Mouse (Mus musculus): ENCODE results near the gene 4930544D05Rik. TPM values are rescaled to one million over a fixed set of nuclear protein-coding genes. Genes with fewer than 3 reads are reported as not detected.

Gene 4930544D05Rik
- polyA plus RNA-seq, 1 experiment from 2014 or later = not detected

GRCm38 (mm10) chr11:70660571-70660970, 44.9 kb downstream of the 4930544D05Rik start:
- no peak overlapping the region for H3K27ac ChIP-seq (ENCODE audit: low read length)
- no peak overlapping the region for H3K9ac ChIP-seq (replicated peaks; ENCODE audit: low read length)
- H3K4me2 ChIP-seq (replicated peaks; ENCODE audit: low read depth, low read length) = no peak overlapping the region
- WGBS = 81% methylated on average over 8 of the region's 8 CpGs
- H3K9me3 ChIP-seq (ENCODE audit: low read length) = no peaks in the 10 kb centered on the region
- H3K36me3 ChIP-seq (ENCODE audit: insufficient read depth, low read length) = peaks cover 40% of the 10 kb centered on the region
- ATAC-seq (ENCODE audit: low FRiP score, low TSS enrichment) = no peak
- no peaks in the 10 kb centered on the region for H3K27me3 ChIP-seq (ENCODE audit: insufficient read depth, low read length)
- no peak overlapping the region for H3K4me3 ChIP-seq (ENCODE audit: low read length)
- peaks cover 25% of the 10 kb centered on the region for H3K4me1 ChIP-seq (ENCODE audit: insufficient read depth, low read length)

GRCm38 (mm10) chr11:70663101-70663500, 47.5 kb downstream of the 4930544D05Rik start:
- no peak overlapping the region for H3K9ac ChIP-seq (replicated peaks; ENCODE audit: low read length)
- WGBS = 93% methylated on average over 8 of the region's 8 CpGs
- H3K4me2 ChIP-seq (replicated peaks; ENCODE audit: low read depth, low read length) = no peak overlapping the region
- peaks cover 12% of the 10 kb centered on the region for H3K4me1 ChIP-seq (ENCODE audit: insufficient read depth, low read length)
- no peak overlapping the region for H3K4me3 ChIP-seq (ENCODE audit: low read length)
- no peaks in the 10 kb centered on the region for H3K27me3 ChIP-seq (ENCODE audit: insufficient read depth, low read length)
- no peak for ATAC-seq (ENCODE audit: low FRiP score, low TSS enrichment)
- no peak overlapping the region for H3K27ac ChIP-seq (ENCODE audit: low read length)
- H3K9me3 ChIP-seq (ENCODE audit: low read length) = no peaks in the 10 kb centered on the region
- H3K36me3 ChIP-seq (ENCODE audit: insufficient read depth, low read length) = peaks cover 49% of the 10 kb centered on the region

GRCm38 (mm10) chr11:70663957-70664356, 48.3 kb downstream of the 4930544D05Rik start:
- no peaks in the 10 kb centered on the region for H3K27me3 ChIP-seq (ENCODE audit: insufficient read depth, low read length)
- H3K4me2 ChIP-seq (replicated peaks; ENCODE audit: low read depth, low read length) = no peak overlapping the region
- no peak overlapping the region for H3K27ac ChIP-seq (ENCODE audit: low read length)
- ATAC-seq (ENCODE audit: low FRiP score, low TSS enrichment) = no peak
- H3K4me3 ChIP-seq (ENCODE audit: low read length) = no peak overlapping the region
- H3K36me3 ChIP-seq (ENCODE audit: insufficient read depth, low read length) = peaks cover 49% of the 10 kb centered on the region
- H3K9me3 ChIP-seq (ENCODE audit: low read length) = no peaks in the 10 kb centered on the region
- H3K9ac ChIP-seq (replicated peaks; ENCODE audit: low read length) = no peak overlapping the region
- H3K4me1 ChIP-seq (ENCODE audit: insufficient read depth, low read length) = peaks cover 14% of the 10 kb centered on the region
- WGBS = 94% methylated on average over 6 of the region's 6 CpGs

GRCm38 (mm10) chr11:70664741-70665140, 49.1 kb downstream of the 4930544D05Rik start:
- H3K36me3 ChIP-seq (ENCODE audit: insufficient read depth, low read length) = peaks cover 49% of the 10 kb centered on the region
- WGBS = 85% methylated on average over 9 of the region's 9 CpGs
- H3K4me3 ChIP-seq (ENCODE audit: low read length) = no peak overlapping the region
- no peak overlapping the region for H3K27ac ChIP-seq (ENCODE audit: low read length)
- peaks cover 14% of the 10 kb centered on the region for H3K4me1 ChIP-seq (ENCODE audit: insufficient read depth, low read length)
- H3K9ac ChIP-seq (replicated peaks; ENCODE audit: low read length) = no peak overlapping the region
- no peaks in the 10 kb centered on the region for H3K27me3 ChIP-seq (ENCODE audit: insufficient read depth, low read length)
- no peak overlapping the region for H3K4me2 ChIP-seq (replicated peaks; ENCODE audit: low read depth, low read length)
- ATAC-seq (ENCODE audit: low FRiP score, low TSS enrichment) = no peak
- no peaks in the 10 kb centered on the region for H3K9me3 ChIP-seq (ENCODE audit: low read length)

Other genes with a start within 250 kb of the 4930544D05Rik start
- 40.3 and 41.9 TPM in 2 replicates for gene Pelp1, start 205.8 kb upstream of the 4930544D05Rik start, polyA plus RNA-seq (2015; fragmentation: Nextera tagmentation; extraction: Ambion mirVana)
- 15.3 and 19.0 TPM in 2 replicates for gene Arrb2, start 183.2 kb upstream of the 4930544D05Rik start, polyA plus RNA-seq (2015; fragmentation: Nextera tagmentation; extraction: Ambion mirVana)
- 43.9 and 46.3 TPM in 2 replicates for gene Med11, start 163.9 kb upstream of the 4930544D05Rik start, polyA plus RNA-seq (2015; fragmentation: Nextera tagmentation; extraction: Ambion mirVana)
- gene Zmynd15, start 156.4 kb upstream of the 4930544D05Rik start, polyA plus RNA-seq (2015; fragmentation: Nextera tagmentation; extraction: Ambion mirVana) = 1.4 and 1.5 TPM in 2 replicates
- gene Cxcl16, start 155.9 kb upstream of the 4930544D05Rik start, polyA plus RNA-seq (2015; fragmentation: Nextera tagmentation; extraction: Ambion mirVana) = 9.1 and 9.7 TPM in 2 replicates
- 0.69 and 0.80 TPM in 2 replicates for gene Tm4sf5, start 110.6 kb upstream of the 4930544D05Rik start, polyA plus RNA-seq (2015; fragmentation: Nextera tagmentation; extraction: Ambion mirVana)
- 0.37 and 0.50 TPM in 2 replicates for gene Vmo1, start 101.2 kb upstream of the 4930544D05Rik start, polyA plus RNA-seq (2015; fragmentation: Nextera tagmentation; extraction: Ambion mirVana)
- gene Gltpd2, start 96.7 kb upstream of the 4930544D05Rik start, polyA plus RNA-seq (2015; fragmentation: Nextera tagmentation; extraction: Ambion mirVana) = 0.51 and 0.62 TPM in 2 replicates
- gene Psmb6, start 90.5 kb upstream of the 4930544D05Rik start, polyA plus RNA-seq (2015; fragmentation: Nextera tagmentation; extraction: Ambion mirVana) = 789 and 872 TPM in 2 replicates
- gene Gm40193, start 82.9 kb upstream of the 4930544D05Rik start, polyA plus RNA-seq (2015; fragmentation: Nextera tagmentation; extraction: Ambion mirVana) = not detected in 2 replicates
- gene Pld2, start 75.8 kb upstream of the 4930544D05Rik start, polyA plus RNA-seq (2015; fragmentation: Nextera tagmentation; extraction: Ambion mirVana) = 8.5 and 8.8 TPM in 2 replicates
- 15.9 and 17.4 TPM in 2 replicates for gene Mink1, start 53.0 kb upstream of the 4930544D05Rik start, polyA plus RNA-seq (2015; fragmentation: Nextera tagmentation; extraction: Ambion mirVana)
- 0.19 TPM in 1 of 2 replicates, not detected in the other for gene Chrne, start 3.4 kb downstream of the 4930544D05Rik start, polyA plus RNA-seq (2015; fragmentation: Nextera tagmentation; extraction: Ambion mirVana)
- 0.11 and 0.21 TPM in 2 replicates for gene Gp1ba, start 23.3 kb downstream of the 4930544D05Rik start, polyA plus RNA-seq (2015; fragmentation: Nextera tagmentation; extraction: Ambion mirVana)
- gene Rnf167, start 31.4 kb downstream of the 4930544D05Rik start, polyA plus RNA-seq (2015; fragmentation: Nextera tagmentation; extraction: Ambion mirVana) = 130 and 137 TPM in 2 replicates
- gene Slc25a11, start 31.6 kb downstream of the 4930544D05Rik start, polyA plus RNA-seq (2015; fragmentation: Nextera tagmentation; extraction: Ambion mirVana) = 229 and 235 TPM in 2 replicates
- gene Pfn1, start 38.8 kb downstream of the 4930544D05Rik start, polyA plus RNA-seq (2015; fragmentation: Nextera tagmentation; extraction: Ambion mirVana) = 1,671 and 1,948 TPM in 2 replicates
- gene Eno3, start 41.4 kb downstream of the 4930544D05Rik start, polyA plus RNA-seq (2015; fragmentation: Nextera tagmentation; extraction: Ambion mirVana) = 23.1 and 28.0 TPM in 2 replicates
- 206 and 209 TPM in 2 replicates for gene Spag7, start 53.6 kb downstream of the 4930544D05Rik start, polyA plus RNA-seq (2015; fragmentation: Nextera tagmentation; extraction: Ambion mirVana)
- 12.7 and 17.0 TPM in 2 replicates for gene Camta2, start 72.3 kb downstream of the 4930544D05Rik start, polyA plus RNA-seq (2015; fragmentation: Nextera tagmentation; extraction: Ambion mirVana)
- 1.3 and 1.6 TPM in 2 replicates for gene Inca1, start 84.3 kb downstream of the 4930544D05Rik start, polyA plus RNA-seq (2015; fragmentation: Nextera tagmentation; extraction: Ambion mirVana)
- gene Kif1c, start 84.7 kb downstream of the 4930544D05Rik start, polyA plus RNA-seq (2015; fragmentation: Nextera tagmentation; extraction: Ambion mirVana) = 2.5 and 3.5 TPM in 2 replicates
- gene Zfp3, start 148.4 kb downstream of the 4930544D05Rik start, polyA plus RNA-seq (2015; fragmentation: Nextera tagmentation; extraction: Ambion mirVana) = 8.6 and 8.7 TPM in 2 replicates
- gene Scimp, start 196.7 kb downstream of the 4930544D05Rik start, polyA plus RNA-seq (2015; fragmentation: Nextera tagmentation; extraction: Ambion mirVana) = 0.20 and 0.22 TPM in 2 replicates
- gene Rabep1, start 228.9 kb downstream of the 4930544D05Rik start, polyA plus RNA-seq (2015; fragmentation: Nextera tagmentation; extraction: Ambion mirVana) = 29.5 and 31.6 TPM in 2 replicates

Data from kidney, embryonic 16.5 days (tissue).